Mouse (Mus musculus) retina, postnatal 7 days (tissue): ENCODE results near the gene Ptp4a2.
"Not testable (repeated sequence)": the region's sequence is repeated elsewhere in the genome, so short reads cannot be mapped to it uniquely, and the experiment has no call there.

ENCODE experiments used
- DNase-seq: peaks from one replicate; pipeline ENCODE4 v3.0.0-alpha.2; 2012; ENCODE audit warnings: low read depth, low spot score

Gene Ptp4a2

DNA sequence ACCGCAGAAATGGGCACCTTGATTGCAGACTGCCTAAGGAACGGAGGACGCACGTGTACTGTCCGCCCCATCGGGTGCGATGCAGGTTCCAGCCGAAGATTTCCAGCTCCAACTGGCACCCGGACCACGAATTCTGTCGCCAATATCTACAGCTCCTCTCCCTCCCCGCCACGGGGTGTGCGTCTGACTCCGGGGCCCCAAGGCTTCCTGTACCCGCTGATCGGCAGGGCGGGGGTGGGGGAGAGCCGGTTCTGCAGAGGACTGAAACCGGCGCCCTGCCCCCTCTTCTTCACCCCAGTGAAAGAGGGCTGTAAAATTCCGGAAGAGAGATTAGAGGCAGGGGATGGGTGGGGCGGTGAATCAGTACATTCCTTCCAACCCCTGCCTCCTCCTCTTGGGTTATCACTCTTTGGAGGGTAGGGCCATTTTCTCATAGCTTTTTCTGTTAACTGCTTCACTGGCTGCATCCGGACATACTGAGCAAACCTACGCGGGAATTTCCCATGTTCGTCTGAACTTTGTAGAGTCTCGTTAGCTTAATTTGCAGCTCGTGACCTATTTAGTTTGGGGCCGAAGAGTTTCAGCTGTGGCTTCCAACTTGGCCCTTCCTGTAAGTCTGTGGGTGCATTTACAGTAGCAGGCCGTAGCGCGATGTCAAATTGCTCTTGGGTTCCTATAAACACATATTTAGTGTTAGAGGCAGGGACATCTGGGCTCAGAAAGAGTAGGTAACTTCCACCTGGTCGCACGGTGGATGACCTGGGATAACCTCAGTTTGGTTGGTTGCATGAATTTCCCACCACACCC is at the start of gene Ptp4a2:
Ptp4a2 (plus strand) TSS at position 422 of the 807 bp plus-strand sequence.
- DNase-seq: no peak

DNA sequence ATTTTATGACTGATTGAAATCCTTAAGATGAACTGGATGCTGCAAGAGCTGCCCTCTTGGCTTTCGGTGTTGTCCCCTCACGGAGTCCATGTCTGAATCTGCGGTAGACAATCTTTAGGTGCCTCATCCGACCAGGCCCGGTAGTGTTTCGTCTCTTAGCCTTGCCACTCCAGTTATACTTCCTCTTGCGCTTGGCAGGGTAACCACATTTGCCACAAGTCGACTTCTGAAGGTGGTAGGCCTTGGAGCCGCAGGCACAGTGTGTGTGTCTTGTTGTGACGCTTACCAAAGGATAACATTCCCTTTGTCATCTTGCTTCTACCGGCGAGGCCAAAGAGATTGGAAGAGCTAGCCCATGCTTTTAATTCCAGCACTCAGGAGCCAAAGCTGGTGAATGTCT is 49.4 kb upstream of the Ptp4a2 start:
- DNase-seq: no peak

DNA sequence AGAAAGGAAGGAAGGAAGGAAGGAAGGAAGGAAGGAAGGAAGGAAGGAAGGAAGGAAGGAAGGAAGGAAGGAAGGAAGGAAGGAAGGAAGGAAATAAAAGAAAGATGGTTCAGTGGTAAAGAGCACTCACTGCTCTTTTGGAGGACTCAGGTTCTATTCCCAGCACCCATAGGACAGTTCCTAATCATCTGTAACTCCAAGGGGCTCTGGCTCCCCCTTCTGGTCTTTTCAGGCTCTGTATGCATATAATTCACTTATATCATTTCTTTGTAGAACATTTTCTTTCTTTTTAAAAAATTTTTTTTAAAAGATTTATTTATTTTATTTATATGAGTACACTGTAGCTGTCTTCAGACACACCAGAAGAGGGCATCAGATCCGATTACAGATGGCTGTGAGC is 48.5 kb upstream of the Ptp4a2 start:
- DNase-seq: not testable (repeated sequence)

DNA sequence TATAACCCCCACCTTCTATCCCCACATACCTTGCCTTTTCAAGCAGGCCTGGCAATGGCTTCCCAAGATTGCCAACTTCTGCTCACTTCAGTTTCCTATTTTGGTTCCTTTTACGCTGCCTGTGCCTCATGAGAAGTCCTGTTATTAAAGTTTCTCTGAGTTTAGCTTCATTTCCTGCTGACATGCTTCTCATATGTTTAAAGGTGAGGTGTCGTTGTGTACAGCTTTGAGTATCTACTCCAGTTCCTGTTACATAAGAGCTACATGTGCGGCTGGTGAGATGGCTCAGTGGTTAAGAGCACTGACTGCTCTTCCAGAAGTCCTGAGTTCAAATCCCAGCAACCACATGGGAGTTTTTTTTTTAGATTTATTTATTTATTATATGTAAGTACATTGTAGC is 45.7 kb upstream of the Ptp4a2 start:
- DNase-seq: no peak

DNA sequence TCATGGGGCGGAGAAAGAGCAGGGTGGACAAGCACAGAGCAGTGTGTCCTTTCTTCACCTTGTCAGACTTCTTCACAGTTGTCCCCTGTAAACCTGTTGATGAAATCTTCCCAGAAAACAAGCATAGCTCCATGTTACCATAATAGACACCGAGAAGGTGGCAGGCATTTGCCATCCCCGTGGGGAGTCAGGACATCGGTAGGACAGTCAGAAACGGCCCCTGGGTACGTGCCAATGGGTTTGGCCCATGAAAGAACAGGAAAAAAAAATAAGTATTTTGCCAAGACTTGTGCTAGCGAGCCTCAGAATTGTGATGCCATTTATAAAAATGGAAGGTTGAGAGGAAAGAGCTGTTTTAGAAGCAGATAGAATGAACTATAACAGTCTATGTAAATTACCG is 43.2 kb upstream of the Ptp4a2 start:
- DNase-seq: no peak

DNA sequence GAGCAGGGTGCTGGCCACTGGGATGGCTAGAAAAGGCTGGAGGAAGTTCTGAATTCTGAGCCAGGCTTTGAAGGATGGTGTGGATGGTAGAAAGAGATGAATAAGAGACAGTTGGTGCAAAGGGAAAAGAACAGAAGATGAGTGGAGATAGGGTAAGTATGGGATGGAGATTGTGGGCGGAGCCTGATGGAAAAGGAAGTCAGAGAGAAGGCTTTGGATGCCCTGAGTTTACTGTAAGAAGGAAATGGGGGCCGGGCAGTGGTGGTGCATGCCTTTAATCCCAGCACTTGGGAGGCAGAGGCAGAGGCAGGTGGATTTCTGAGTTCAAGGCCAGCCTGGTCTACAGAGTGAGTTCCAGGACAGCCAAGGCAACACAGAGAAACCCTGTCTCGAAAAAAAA is 42.3 kb upstream of the Ptp4a2 start:
- not testable (repeated sequence) for DNase-seq

DNA sequence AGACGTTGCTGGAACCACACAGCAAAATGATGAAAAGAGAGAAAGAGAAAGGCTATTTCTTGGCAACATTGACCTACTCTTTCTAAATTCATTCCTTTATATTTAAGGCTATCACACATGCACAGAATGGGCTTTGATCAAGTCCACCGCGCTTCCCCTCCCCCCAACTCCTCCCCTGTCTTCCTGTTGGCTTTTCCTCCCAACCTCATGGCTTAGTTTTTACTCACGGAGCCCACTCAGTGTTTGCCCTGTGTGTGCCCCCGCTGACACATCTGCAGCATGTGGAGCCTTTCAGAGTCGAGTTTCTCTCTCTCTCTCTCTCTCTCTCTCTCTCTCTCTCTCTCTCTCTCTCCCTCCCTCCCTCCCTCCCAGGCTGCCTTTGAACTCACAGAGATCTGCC is 40.4 kb upstream of the Ptp4a2 start:
- no peak for DNase-seq

DNA sequence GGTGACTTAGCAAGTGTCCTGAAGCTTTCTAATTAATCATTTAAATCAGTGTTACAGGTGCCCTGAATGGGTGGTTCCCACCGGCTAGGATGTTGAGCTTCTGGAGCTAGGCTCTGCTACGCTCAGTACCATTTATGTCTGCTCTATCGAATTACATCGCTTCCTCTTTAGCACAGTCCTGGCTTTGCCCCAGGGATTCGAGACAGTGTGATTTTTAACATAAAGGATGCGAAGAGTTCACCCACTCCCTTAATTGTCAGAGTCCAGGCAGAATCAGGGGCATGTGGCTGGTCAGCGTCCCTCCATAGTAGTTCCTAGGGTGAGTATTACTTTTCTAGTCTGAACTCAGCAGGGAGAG is 39.7 kb upstream of the Ptp4a2 start:
- DNase-seq: no peak

DNA sequence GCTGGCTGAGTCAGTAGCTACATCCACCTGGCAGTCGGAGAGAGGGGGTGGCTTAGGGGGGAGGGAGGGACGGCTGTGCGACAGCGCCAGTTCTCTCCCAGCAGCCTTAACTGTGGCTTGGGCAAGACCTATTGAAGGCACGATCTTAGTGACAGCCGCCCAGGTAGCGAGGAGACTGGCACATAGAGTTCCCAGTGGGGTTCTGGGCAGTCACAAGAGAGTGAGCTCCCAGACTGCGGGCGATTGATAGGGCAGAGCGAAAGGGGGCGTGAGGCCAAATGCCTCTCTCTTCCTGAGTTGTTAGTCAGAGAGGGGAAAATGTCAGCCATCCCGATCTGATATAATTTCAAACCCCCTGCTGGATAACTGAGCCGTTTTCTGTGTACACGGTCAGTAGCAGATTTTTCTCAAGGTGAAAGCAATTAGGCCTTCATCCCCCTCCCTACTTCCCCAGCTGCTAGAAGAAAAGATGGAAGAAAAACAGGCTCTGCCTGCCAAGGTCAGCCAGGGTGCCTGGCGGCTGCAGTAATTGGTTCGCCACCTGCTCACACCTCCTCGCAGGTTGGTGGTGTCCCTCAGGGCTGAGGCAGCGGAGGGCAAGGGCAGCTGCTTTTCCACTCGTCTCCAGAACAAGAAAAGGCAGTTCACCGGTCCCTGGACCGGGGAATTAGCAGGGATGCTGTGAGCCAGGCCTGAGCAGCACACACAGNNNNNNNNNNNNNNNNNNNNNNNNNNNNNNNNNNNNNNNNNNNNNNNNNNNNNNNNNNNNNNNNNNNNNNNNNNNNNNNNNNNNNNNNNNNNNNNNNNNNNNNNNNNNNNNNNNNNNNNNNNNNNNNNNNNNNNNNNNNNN is 39.1 kb upstream of the Ptp4a2 start:
- DNase-seq: no peak

DNA sequence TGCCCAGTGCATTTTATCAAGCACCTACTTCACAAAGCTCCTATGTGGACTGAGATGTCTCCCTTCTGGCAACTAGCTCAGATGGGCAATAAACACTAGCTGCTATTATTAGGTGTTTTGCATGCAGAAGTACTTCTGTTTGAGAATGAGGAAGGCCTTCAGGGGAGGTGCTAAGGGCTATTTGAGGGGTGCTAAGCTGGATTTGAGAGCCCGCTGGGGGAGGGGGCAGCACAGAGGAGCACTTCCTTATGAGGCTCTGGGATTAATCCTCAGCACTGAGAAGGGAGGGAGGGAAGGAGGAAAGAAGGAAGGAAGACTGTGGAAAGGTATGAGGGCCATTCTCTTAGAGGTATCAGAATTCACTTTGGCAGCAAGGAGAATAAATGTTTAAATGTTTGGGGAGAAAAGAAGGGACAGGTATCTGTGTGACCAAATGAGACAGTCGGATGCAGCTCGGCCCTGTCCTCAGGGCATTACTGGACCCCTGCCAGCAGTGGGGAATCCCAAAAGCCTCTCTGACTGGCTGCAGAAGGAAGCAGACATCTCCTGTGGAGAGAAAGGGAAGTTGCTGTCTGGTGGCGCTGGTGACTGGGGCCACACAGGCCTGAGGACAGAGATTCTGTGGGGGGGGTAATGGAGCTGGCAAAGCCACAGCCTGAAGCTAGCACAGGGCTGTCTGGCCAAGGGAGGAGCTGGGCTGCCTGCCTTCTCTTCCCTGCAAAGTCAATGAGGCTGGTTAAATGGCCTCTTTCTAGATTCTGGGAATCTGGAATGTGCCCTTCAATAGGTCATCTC is 28.9 kb upstream of the Ptp4a2 start:
- no peak for DNase-seq

DNA sequence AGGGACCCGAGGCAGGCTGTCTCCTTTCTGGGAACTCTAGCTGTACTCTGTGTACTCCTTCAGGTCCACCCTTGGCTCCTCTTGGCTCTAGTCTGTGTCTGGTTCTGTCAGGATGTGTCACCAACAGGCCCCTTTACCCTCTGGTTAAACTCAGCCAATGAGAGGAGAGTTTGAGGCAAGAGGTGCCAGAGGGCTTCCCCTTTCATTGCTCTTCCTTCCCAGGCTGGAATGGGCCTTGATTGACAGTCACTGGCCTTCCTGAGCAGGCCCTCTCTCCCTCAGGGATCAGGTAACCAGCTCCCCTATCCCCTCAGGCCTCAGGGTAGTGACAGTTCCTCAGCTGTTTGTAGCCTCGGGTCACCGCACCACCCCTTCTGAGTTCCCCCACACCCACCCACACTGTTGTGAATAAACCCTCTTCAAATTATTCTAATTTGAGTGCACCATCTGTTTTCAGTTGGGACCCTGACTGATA is 28.1 kb upstream of the Ptp4a2 start:
- DNase-seq: no peak

DNA sequence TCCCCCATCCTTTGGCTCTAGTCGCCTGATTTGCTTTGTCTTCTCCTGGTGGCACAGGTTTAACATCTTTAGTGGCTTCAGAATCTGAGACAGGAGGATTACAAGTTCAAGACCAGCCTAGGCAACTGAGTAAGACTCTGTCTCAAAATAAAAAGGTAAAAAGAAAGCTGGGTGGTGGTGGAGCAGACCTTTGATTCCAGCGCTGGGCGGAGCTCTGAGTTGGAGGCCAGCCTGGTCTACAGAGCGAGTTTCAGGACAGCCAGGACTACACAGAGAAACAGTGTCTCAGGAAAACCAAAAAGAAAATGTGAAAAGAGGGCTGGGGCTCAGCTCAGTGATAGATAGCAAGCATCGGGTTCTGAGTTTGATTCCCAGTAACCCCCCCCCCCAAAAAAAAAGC is 27.5 kb upstream of the Ptp4a2 start:
- DNase-seq: no peak

DNA sequence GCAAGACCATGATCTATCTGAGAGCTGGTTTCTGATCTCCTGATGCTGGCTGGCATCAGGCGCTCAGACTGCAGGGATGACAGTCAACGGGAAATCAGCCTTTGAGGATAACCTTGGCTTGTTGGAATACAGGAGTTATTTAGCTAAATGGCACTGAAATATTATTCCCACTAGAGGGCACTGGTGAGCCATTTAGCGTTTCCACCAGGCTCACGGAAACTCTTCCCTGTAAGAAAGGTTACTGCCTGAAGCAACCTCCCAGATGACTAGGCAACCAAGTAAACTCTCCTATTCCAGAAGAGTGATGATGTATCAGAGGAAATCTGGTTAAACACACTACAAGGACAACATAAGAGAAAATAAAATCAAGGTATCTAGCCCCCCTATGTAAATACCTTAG is 25.8 kb upstream of the Ptp4a2 start:
- DNase-seq: peak; percentile 76

DNA sequence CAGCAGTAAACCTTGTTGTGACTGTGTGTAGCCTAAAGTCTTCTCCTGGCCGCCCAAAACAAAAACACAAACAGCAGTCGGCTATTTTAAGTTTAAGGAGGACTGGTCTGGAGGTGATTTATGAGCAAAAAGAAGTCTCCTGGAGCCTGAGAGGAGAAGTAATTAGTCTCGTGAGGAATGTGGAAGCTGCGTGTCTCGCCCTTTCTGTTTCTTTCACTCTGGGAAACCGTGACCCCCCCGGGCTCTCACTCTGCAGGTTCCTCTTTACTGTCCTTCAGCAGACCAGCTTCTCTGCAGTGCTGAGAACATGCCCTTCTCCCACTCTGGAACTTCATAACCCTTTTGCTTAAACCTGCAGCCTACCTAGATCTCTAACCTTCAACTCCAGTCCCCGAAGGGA is 22.3 kb upstream of the Ptp4a2 start:
- no peak for DNase-seq

DNA sequence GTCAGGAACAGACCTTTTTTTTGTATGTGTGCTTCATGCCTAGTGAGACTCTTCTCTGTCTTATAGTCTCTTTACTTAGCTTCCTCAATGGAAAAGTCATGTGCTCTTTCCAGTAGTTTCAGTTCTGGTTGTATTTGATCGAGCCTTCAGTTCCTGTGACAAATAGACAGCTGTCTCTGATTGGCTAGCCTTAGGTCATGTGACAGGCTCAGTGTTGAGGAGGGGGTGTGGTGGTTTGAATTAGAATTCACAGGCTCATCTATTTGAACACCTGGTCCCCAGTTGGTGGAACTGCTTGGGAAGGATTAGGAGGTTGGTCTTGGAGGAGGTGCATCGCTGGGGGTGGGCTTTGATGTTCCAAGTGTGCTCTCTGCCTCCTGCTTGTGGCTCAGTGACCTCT is 21.4 kb upstream of the Ptp4a2 start:
- no peak for DNase-seq

DNA sequence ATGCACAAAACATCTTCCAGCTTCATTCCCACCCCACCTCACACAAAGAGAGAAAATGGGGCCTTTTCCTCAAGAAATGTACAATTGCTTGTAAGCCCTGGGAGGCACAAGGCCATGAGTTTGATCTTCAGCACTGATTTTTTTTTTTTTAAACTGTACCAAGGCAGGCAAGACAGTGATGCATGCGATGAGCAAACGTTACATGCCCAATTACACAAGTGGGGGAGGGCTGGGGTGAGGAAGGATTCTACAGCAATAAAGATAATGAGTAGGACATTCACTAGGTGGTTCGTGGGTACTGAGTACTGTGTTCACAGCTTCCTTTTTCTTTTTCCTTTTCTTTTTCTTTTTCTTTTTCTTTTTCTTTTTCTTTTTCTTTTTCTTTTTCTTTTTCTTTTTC is 20.5 kb upstream of the Ptp4a2 start:
- no peak for DNase-seq

DNA sequence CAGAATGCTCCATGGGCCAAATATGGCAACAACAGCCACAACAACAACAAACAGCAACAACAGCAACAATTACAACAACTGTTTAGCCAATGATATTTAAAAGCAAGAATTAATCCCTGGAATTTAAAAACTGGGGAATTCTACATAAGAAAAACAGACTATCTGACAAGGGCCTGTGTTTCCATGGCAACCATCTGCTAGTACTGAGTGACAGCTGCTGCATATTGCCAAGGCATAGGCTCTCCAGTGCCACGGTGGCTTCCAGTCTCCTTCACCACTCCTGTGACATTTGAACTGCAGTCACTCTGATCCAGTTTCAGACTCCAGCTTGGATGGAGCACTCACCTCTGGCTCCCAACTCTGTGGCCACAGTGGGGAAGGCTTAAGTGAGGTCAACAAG is 19.6 kb upstream of the Ptp4a2 start:
- no peak for DNase-seq

DNA sequence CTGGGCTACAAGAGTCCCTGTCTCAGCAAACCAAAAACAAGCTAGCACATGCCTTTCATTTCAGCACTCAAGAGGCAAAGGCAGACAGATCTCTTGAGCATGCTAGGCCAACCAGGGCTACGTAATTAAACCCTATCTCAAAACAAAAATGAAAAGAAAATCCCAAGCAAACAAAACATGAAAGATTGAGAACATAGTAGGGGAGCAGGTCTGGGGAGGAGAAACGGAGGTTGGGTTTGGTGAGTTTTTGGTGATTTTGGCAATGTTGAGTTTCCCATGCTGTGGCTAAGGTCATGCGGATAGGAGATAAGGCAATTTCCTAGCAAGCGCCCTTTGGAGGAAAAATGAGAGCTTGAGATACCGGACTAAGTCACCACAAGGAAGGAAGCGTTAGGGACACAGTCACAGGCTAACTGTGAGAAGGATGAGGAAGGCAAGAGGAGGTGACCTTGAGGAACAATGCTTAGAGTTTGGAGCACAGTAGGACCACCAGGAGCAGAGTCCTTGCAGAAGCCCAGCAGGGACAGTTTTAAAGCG is 18.3 kb upstream of the Ptp4a2 start:
- no peak for DNase-seq

DNA sequence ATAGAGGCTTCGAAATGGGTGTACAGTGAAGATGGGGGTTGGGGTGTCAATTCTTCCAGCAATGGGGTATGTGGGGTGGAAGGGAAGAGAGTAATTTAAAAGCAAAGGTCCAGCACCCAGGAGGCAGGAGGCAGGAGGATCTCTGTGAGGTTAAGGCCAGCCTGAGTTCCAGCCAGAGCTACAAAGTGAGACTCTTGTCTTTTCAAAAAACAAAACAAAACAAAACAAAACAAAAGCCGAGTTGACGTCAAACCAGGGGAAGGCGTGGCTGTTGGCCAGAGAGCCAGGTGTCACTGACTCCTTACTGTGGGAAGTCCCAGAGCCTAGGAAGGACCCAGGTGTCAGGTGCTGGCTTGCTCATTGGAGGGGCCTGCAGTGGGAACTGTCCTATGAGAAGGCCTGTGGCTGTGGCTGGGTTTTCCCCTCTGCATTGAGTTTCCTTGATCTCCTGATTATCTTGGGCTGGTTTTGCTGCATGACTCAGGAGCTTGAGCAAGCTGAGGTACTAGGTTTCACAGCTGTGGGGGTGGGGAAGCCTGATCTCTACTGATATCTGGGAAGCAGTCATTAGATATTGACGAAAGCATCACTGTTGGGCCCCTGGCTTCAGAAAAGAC is 17.2 kb upstream of the Ptp4a2 start:
- DNase-seq: no peak

DNA sequence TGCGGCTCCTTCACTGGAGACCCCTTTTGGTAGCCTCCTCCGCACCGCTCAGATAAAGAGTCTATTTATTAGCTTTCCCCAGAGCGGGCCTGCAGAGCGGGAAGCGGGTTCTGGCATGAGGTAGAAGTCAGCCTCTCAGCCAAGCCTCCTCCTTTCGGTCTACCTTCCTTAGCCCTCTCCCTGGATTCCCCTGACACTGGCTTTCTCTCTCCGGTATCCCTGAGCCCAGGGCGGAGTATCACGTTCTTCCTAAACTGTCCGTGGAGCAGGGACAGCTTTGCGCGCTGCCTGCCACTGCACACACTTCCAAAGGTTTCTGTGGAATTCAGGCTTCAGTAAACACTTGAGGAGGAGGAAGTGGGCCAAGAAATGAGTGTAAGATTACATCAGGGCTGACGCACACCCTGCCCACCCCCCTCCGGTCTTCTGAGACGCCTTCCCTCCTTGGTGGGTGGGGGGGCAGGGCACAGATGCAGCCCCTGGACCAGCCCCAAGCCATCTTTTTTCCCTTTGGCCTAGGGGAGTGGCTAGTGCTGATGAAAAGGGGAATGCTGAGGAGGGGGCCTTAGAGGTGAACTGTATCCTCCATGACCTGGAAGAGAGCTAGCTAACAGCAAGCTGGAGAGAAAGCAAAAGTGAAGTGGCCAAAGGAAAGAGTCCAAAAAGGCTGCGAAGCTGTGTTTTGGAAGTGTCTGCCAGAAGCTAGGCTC is 15.7 kb upstream of the Ptp4a2 start:
- DNase-seq: no peak

DNA sequence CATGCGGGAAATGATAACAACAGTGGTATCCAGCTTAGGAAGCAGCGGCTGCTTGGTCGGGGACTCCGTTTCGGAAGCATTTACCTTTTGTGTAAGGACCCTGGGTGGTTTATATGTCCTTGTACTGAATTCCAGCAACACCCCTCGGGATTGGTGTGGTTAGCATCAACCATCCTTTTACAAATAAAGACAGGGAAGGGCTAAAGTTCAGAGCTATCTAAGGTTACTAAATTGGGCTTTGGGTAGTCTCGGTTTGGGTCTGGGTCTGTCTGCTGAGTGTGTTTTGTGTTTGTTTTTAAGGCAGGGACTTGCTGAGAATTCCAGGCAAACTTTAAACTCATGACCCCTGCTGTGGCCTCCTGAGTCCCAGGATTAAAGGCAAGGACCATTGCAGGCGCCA is 15.2 kb upstream of the Ptp4a2 start:
- no peak for DNase-seq
